Mouse (Mus musculus) bone marrow macrophage, adult 2 months (primary cell): Measurements from ENCODE around the gene Shc1.

ENCODE experiments used
- CTCF ChIP-seq: IDR thresholded peaks from 2 replicates; pipeline ENCODE4 v1.5.1; 2012; ENCODE audit warnings: low read depth, mild to moderate bottlenecking, low read length, moderate library complexity
- POLR2A ChIP-seq: IDR thresholded peaks from 2 replicates; pipeline ENCODE4 v1.6.1; 2012; ENCODE audit warnings: mild to moderate bottlenecking, low read depth, low read length, borderline replicate concordance

DNA sequence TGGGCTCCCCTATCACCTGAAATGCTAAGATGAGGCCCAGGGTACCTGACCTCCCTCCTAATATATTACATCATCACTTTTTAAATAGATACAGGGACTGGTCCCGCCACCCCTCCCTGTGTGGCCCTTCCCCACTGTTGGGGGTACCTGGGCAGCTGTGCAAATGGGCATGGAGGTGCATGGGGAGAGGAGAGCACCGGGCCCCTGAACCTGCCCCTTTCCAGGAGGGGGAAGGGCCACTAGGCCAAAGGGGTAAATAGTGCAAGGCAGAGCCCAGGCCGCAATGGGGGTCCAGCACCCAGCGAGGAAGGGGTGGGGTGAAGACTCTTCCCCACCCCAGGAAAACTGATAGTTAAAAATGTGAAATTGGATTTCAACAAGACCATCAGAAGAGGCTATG, 40.4 kb upstream of the Shc1 start:
- TF ChIP-seq CTCF: no peak
- TF ChIP-seq POLR2A: no peak
